Mouse (Mus musculus): ENCODE measurements around the gene Tnni3.
"Not testable (repeated sequence)": the region's sequence is repeated elsewhere in the genome, so short reads cannot be mapped to it uniquely, and the experiment has no call there.

The Tnni3 gene

GRCm38 (mm10) chr7:4524212-4524922 lies at the start of gene Tnni3:
TSS of gene Tnni3 (minus strand) at chr7:4524229.
- DNase-seq (ENCODE audit: low spot score), result peak; percentile 79

DNA sequence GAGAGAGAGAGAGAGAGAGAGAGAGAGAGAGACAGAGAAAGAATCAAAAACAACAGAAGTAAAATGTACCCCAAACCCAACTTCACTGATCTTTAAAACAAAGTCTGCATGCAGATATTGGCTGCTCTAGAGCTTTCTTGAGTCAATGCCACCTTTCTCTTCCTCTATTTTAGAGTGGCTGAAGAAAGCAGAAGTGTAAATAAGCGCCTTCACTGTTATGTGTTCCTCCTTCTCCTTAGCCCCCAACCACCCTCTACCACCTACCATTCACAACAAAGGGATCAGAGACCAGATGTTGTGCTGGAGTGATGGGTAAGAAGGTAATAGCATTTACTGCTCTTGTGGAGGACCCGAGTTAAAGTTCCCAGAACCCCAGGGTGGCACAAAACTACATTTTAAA lies 48.3 kb upstream of the Tnni3 start:
- not testable (repeated sequence) for DNase-seq (ENCODE audit: low spot score)

DNA sequence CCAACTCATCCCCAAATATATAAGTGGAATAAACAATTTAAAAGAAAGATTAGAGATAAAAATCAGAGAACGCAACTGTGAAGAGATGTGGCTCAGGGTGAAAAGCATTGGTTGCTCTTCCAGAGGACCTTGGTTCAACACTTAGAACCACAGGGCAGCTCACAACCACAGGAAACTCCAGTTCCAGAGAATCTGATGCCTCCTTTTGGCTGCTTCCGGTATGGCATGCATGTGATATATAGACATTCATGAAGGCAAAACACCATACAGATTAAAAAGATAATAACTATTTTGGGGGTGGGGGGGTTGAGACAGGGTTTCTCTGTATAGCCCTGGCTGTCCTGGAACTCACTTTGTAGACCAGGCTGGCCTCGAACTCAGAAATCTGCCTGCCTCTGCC lies 38.6 kb upstream of the Tnni3 start:
- DNase-seq (ENCODE audit: low spot score), result no peak

DNA sequence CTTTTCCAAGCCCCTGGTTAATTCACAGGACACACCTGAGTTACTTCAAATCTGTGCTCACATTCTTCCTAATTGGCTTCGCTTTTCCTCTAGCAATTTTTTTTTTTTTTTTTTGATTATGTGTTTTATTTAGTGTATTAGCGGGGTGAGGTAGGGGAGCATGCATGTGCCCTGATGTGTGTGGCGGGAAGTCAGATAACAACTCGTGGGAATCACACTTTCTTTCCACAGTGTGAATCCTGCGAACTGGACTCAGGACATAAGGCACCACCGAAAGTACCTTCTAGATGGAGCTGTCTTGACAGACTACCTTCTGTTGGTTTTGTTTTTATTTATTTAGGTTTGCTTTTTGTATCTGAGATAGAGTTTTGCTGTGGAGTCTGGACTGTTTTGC lies 33.1 kb upstream of the Tnni3 start:
- no peak for DNase-seq (ENCODE audit: low spot score)

DNA sequence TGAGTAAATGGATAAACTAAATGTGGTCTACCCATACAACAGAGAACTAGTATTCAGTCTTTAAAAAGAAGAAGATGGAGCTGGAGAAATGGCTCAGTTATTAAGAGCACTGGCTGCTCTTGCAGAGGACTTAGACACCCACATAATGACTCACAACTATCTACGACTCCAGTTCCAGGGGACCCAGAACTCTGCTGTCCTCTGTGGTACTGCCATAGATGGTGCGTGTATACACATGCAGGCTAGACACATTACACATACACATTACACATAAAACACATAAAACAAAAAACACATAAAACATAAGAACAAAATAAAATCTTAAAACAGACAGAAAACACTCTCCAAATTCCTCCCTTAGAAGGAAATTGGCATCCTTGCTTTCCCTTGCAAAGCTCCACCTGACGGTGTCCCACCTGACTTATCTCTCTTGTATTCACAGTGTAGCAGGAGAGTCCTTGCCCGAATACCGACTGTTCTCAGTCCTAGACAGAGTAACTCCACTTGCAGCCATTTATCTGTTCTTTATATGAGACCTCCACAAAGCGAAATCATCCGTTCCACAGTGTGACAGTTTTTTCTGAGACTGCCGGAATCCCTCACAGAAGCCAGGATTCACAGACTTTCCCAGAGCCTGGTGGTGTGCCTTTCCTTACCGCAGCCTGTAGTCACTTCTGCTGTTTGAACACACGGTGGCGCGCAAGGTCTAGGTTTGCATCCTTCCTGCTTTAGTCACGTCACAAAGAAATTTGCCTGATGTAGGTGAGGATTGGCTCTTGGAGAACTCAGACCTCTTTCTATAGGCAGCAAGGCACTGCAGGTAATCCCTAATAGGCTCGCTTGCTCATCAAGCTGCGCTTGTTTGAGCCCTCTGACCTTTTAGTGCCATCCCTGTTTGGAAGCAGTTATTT lies 32.5 kb upstream of the Tnni3 start:
- DNase-seq (ENCODE audit: low spot score), result peak; percentile 95

- no peak for DNase-seq (ENCODE audit: low spot score)
Observed at GRCm38 (mm10) chr7:4547221-4547641, 23.2 kb upstream of the Tnni3 start, which contains the start of gene Syt5. TSS of gene Syt5 (minus strand) at chr7:4547541.

DNA sequence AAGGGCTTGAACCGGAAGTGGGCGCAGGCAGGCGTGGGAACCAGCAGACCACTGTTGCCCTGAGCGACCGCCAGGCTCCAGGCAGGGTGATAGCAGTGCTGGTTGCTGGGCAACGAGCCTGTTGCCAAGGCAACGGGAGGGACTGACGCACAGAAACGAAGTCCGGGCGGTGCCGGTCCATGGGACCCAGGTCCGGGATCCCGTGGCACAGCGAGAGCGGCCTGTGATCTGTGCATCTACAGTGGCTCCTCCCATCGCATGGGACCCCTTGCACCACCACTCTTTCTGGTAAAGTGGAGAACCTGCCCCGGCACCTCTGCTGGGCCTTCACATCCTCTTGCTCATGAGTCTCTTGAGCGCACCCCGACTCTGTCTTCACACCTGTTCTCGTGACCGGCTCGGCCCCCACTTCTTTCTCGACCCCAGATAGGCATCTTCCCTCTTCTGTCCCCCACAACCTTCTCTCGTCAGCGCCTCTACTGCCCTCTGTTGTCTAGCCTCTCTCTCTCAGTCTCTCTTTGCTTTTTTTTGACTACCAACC lies 22.6 kb upstream of the Tnni3 start:
- DNase-seq (ENCODE audit: low spot score), result peak; percentile 93

- no peak for DNase-seq (ENCODE audit: low spot score)
Observed at GRCm38 (mm10) chr7:4546050-4546449, 22.0 kb upstream of the Tnni3 start.

GRCm38 (mm10) chr7:4542013-4542412 lies 18.0 kb upstream of the Tnni3 start:
- DNase-seq (ENCODE audit: low spot score), result no peak

GRCm38 (mm10) chr7:4541344-4541743 lies 17.3 kb upstream of the Tnni3 start:
- no peak for DNase-seq (ENCODE audit: low spot score)

- DNase-seq (ENCODE audit: low spot score), result no peak
Observed at GRCm38 (mm10) chr7:4539019-4539418, 15.0 kb upstream of the Tnni3 start.

DNA sequence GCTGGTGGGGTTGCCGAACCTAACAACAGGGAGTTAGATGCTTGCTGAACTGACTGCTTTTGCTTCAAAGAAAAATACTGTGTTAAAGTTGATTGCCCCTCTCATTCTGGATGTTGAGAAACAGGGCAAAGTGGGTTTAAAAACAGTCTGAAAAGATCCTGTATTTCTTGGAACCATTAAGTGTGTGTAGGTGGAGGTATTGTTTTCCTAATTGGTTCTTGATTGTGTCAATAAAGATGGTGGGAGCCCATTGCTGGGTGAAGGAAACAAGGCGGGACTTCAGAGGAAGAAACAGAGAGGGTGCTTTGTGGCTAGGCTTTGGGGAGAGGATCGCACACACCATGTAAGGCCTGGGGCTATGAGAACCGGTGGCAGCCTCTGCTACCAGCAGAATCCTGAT lies 13.2 kb upstream of the Tnni3 start:
- DNase-seq (ENCODE audit: low spot score), result no peak

DNA sequence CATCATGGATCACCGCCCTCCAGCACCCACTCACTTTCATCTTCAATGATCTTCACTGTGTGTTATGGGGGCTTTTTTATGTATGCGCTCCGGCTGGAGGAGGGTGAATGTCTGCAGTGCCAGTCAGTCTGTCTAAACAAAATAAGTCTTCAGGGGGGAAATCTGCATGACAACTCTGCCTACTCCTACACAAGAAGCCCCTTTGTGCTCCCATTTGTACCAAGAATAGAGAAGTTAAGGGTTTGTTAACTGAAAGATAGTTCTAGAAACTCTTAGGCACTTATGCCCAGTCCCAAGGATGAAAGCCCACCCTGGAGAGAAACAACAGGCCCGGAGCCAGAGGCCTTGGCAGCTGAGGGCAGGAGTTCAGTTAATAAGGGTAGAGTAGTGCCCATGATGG lies 12.3 kb upstream of the Tnni3 start:
- no peak for DNase-seq (ENCODE audit: low spot score)

DNA sequence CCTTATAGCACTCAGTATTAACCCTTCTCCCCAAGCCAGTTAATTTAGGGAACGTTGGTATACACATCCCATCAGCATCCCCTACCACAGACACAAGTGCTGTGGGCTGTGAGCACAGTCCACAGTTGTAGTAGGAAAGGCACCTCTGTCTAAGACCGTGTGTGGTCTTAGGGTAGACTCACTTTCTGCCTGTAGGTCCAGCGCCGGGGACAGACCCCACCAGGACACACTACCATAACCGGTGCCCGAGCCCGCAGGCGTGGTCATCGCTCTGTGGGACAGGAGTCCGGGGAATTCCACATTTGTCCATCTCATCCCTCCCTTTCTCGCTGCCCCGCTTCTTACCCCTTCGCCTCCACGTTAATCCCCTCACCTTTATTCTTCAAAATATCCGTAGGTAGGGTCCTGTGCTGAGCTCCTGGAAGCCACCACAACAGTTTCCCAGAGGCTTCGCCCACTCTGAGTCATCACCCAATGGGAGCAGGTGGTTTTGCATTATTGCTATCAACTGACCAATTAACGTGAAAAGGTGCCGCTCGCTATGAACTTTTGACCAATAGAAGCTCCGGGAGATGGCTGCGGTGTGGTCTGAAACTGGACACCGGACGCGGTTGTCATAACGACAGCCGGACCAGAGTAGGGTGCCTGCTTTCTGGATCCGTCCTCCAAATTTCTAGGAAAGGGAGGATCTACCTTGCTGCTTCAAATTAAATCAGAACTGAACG lies 8.1 kb upstream of the Tnni3 start, which contains the start of gene Dnaaf3:
TSS of gene Dnaaf3 (minus strand) at position 449 of the 725 bp plus-strand sequence.
- DNase-seq (ENCODE audit: low spot score), result peak; percentile 96

GRCm38 (mm10) chr7:4530166-4530565 lies 6.1 kb upstream of the Tnni3 start:
- not testable (repeated sequence) for DNase-seq (ENCODE audit: low spot score)

DNA sequence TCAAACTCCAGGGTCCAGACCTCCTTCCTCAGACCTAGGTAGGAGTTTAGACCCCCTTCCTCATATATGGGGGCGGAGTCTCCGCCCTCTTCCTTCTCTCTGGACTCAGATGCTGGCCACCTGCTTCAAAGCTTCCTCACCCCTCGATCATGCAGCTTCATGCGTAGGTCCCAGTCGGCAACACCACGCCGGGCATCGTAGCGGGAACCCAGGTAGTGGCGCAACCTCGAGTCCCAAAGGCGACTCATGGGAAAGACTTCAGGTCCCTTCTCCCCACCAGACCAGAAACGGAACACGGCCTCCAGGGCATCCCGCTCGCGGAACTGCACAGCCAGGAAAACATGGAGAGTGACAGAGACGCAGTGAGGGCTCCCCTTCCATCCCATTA lies 3.3 kb upstream of the Tnni3 start:
- DNase-seq (ENCODE audit: low spot score), result no peak

DNA sequence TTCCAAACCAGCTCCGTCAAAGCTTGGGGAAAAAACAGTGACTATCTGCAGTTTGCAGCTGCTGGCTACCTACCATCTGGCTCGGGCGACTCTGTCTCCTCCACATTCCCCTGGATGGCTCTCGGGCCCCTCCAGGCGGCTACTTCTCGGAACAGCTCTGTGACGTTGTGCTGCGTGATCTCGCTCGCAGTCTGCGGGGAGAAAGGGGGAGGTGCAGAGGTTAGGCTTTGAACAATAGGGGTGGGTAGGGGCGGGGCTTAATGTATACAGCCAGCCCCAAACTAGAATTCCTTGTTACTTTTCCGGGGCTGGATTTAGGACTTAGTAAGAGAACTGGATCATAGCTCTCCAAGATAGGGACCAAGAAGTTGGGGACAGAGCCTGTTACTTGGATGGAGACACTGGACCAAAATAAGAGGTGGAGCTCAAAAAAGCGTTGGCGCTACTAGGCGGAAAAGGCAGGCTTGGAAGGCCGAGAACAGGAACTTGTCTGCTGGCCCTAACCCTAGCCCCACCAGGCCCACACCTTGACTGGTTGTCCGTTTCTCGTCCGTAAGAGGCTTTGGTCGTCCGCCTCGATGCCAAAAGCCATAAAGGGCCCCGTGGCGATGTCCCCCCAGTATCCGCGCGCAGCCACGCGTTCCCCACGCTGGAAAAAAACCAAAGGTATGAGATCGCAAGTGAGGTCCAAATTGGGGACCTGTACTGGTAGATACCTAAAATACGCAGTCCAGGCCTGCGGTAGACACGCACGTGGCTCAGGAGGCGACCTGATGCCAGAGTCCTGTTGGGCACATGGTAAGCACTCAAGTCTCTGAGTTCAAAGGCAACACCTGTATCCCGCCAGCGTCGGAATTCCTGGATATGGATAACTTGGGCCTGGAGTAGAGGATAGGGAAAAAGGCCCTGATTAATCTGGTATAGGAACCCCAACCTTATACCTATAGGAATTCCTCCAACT lies 2.6 kb upstream of the Tnni3 start:
- peak; percentile 93 for DNase-seq (ENCODE audit: low spot score)

DNA sequence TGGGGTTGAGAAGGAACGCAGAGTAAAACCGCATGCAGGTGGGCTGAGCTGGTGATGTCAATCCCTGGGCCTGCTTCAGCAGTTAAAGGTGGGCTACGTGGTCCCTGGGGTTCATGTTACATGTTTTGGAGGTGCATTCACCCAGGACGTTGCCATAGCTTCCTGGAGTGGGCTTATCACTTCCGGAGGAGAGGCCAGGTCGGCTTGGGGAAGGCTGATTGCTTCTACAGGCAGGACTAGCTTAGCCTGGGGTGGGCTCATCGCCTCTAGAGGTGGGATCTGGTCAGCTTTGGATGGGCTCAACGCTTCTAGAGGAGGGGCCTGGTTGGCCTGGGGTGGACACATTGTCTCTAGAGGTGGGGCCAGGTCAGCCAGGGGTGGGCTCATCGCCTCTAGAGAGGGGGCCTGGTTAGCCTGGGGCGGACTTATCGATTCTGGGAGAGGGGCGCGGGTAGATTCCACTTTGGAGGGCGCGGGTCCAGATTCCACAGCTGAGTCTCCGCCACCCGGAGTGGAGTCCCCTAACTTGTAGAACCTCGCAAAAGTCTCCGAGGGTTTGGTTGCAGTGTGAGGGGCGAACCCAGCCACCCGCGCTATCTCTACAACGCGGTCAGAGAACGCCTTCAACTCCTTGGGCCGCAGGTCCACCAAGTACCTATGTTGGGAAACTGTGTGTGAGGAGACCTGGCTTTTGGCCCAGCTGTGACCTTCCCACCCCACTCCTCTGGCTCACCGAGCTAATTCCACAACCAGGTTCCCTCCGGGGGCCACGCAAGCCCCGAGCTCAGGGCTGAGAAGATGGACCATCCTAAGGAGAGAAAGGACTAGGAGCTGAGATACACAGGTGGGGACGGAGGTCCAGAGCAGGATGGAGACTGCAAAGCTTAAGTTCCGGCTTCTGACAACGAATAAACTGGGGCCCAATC lies 561 bp downstream of the Tnni3 start:
- DNase-seq (ENCODE audit: low spot score), result no peak

GRCm38 (mm10) chr7:4522292-4522691 lies 1.7 kb downstream of the Tnni3 start:
- no peak for DNase-seq (ENCODE audit: low spot score)

Measured in embryo, embryonic 10 days (tissue).